Mouse (Mus musculus) heart, postnatal 0 days (tissue): ENCODE results near the gene Nipsnap1.
A peak's percentile ranks its signal among the peaks of the same experiment; 100 is the strongest.

Source experiments
- CTCF ChIP-seq: IDR thresholded peaks from 2 replicates; pipeline ENCODE4 v1.5.1; 2016; ENCODE audit warnings: antibody characterized with exemption, control low read depth, low read depth
- EP300 ChIP-seq: IDR thresholded peaks from 2 replicates; pipeline ENCODE4 v1.6.1; 2016; ENCODE audit warnings: antibody characterized with exemption, low read depth

DNA sequence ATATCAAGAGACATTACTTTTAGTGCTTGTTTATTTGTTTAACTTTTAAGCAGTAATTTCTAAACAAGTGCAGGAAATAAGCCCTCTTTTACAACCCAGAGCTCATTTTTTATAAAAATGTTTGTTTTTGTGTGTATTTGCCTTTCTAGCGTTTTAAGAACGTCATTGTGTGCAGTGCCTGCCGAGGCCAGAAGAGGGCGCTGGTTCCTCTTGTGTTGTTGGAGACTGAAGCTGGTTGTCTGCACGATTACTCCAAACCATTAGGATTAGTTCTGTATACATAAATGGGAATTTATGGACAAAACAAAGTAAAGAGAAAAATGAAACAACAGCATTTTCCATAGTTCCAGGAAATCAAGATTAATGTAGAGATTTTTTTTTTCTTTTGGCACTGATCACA lies 26.7 kb downstream of the Nipsnap1 start:
- peak; percentile 32 for TF ChIP-seq CTCF
- TF ChIP-seq EP300, result no peak
